Mouse (Mus musculus) frontal cortex, postnatal 25 days (tissue): Measurements from ENCODE around the gene Trim54.

Experiments
- DNase-seq, 2 experiments: peaks; one replicate each; pipeline ENCODE4 v3.0.0; 2022; ENCODE audit warnings: low spot score in 2 of 2

The Trim54 gene

DNA sequence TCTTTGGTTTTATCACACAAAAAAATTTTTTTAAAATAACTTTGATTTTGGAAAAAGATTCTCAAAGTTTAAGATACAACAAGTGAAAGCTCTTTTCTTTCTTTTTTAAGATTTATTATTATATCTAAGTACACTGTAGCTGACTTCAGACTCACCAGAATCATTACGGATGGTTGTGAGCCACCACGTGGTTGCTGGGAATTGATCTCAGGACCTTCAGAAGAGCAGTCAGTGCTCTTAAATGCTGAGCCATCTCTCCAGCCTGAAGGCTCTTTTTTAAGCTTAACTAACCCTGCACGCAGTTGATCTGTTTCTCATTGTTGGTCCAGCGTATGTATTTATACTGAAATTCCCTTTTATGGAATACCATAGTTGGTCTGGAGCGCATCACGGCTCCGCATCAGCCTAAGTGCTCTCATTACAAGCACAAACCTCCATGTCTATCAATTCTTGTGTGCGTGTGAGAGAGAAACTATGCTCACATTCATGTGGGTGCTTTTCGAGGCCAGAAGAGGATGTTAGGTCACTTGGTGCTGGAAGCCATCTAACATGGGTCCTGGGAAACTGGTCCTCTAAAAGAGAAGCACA is 64.8 kb downstream of the Trim54 start:
- no peak for DNase-seq

DNA sequence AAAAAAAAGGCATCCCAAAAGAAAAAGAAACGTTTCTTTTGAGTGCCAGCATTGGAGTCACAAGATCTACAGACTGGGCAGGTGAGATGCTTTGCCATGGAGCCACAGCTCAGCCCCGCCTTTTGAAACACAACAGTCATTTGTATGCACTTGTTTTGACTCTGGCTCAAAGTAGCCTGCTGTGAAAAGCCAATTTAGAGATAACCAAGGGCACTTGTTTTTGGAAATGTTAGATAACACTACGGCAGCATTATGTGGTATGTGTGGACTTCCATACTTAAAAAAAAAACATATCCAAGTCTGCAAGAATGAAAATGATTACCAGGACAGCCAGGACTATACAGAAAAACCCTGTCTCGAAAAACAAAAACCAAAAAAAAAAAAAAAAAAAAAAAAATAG is 67.2 kb downstream of the Trim54 start:
- DNase-seq, result no peak
